ENCODE assay signal across 8 mouse cellular contexts in genomic region chr9:124037707-124038106, GRCm38 (mm10). TPM values are rescaled to one million over a fixed set of nuclear protein-coding genes. Genes with fewer than 3 reads are reported as not detected.
DNase-seq lines count a peak whose midpoint lies in the region; ATAC-seq and TF ChIP-seq lines count a peak whose summit lies in the region.

No protein-coding gene starts in this region.

- peak; percentile 38 to 53 for DNase-seq in frontal cortex, postnatal 10 days (ENCODE audit: low spot score in 2 of 2)
- DNase-seq in Muller cell, postnatal 12 days (ENCODE audit: inconsistent ontology term) = peak; percentile 38
- peak; percentile 54 for DNase-seq in gastrocnemius, postnatal 10 days
- DNase-seq in kidney, adult 2 months = peak; percentile 86
- DNase-seq in liver, adult 2 months (ENCODE audit: extremely low read depth, low read depth, low spot score) = peak; percentile 55
- peak; percentile 69 to 83 for DNase-seq in natural killer cell, adult 2 months (ENCODE audit: low spot score in 2 of 2)
- peak; percentile 43 for DNase-seq in telencephalon, adult 2 months (ENCODE audit: low read depth, low spot score)

- H3K27me3 ChIP-seq in kidney, adult 2 months (replicated peaks; ENCODE audit: control insufficient read depth, insufficient read depth, low read length) = no peaks in the 10 kb centered on the region
- no peaks in the 10 kb centered on the region for H3K27me3 ChIP-seq in liver, adult 2 months (ENCODE audit: control insufficient read depth, insufficient read depth, low read length)

- TF ChIP-seq POLR2A in kidney, adult 2 months (IDR thresholded peaks at IDR 0.05; ENCODE audit: low read depth, low read length) = no peak
- TF ChIP-seq POLR2A in liver, adult 2 months (IDR thresholded peaks at IDR 0.05; ENCODE audit: extremely low read depth, insufficient read depth, low read length) = no peak

- no peak for TF ChIP-seq CTCF in kidney, adult 2 months (conservative IDR thresholded peaks at IDR 0.05; ENCODE audit: insufficient read depth, insufficient read length, low read depth, low read length)
- TF ChIP-seq CTCF in liver, adult 2 months (IDR thresholded peaks at IDR 0.05; ENCODE audit: low read depth, low read length) = no peak

- H3K36me3 ChIP-seq in kidney, adult 2 months (ENCODE audit: control insufficient read depth, insufficient read depth, low read length) = no peaks in the 10 kb centered on the region
- no peaks in the 10 kb centered on the region for H3K36me3 ChIP-seq in liver, adult 2 months (ENCODE audit: control insufficient read depth, insufficient read depth, low read length)

- H3K9ac ChIP-seq in liver, adult 2 months (ENCODE audit: low read depth, low read length) = no peak overlapping the region

- ATAC-seq in frontal cortex, adult (ENCODE audit: low TSS enrichment) = no peak

- H3K27ac ChIP-seq in kidney, adult 2 months (ENCODE audit: insufficient read depth, low read depth, low read length) = no peak overlapping the region
- no peak overlapping the region for H3K27ac ChIP-seq in liver, adult 2 months (replicated peaks; ENCODE audit: insufficient read depth, low read depth, low read length)

- H3K79me2 ChIP-seq in liver, adult 2 months (ENCODE audit: control insufficient read depth, insufficient read depth, low read length) = no peaks in the 10 kb centered on the region

- H3K4me3 ChIP-seq in kidney, adult 2 months (ENCODE audit: insufficient read depth, low read depth, low read length) = no peak overlapping the region
- no peak overlapping the region for H3K4me3 ChIP-seq in liver, adult 2 months (ENCODE audit: insufficient read depth, low read depth, low read length)

- no peaks in the 10 kb centered on the region for H3K4me1 ChIP-seq in kidney, adult 2 months (ENCODE audit: control insufficient read depth, insufficient read depth, low read length)
- H3K4me1 ChIP-seq in liver, adult 2 months (ENCODE audit: control insufficient read depth, insufficient read depth, low read length) = no peaks in the 10 kb centered on the region

- WGBS in kidney, adult 2 months = 7% methylated on average over 4 of the region's 4 CpGs
- WGBS in liver, adult 2 months = 11% methylated on average over 4 of the region's 4 CpGs

RNA-seq across cellular contexts. Expression of gene Ccr3, which starts 15.9 kb away (rescaled TPM):
- total RNA-seq in gastrocnemius, postnatal 10 days (2021) = under 1 TPM in 1 of 2 experiments, not detected in 1; 0.18 TPM
- polyA plus RNA-seq in kidney, adult 2 months (2012; rRNA removed) = 0.11 TPM in 1 of 2 replicates, not detected in the other
- 0.13 and 0.18 TPM in 2 replicates for total RNA-seq in liver, adult 2 months (2014; rRNA removed)
- 0.04 and 0.17 TPM in 2 replicates for polyA plus RNA-seq in liver, adult 2 months (2012; rRNA removed)

RNA-seq across cellular contexts. Expression of gene Ccr1l1, which starts 59.5 kb away (rescaled TPM):
- total RNA-seq in gastrocnemius, postnatal 10 days (2021) = not detected
- polyA plus RNA-seq in kidney, adult 2 months (2012; rRNA removed) = 0.06 TPM in 1 of 2 replicates, not detected in the other
- not detected in 2 replicates for total RNA-seq in liver, adult 2 months (2014; rRNA removed)
- polyA plus RNA-seq in liver, adult 2 months (2012; rRNA removed) = 0.12 TPM in 1 of 2 replicates, not detected in the other
